Mouse (Mus musculus): Measurements from ENCODE around the gene Atl1.

DNA sequence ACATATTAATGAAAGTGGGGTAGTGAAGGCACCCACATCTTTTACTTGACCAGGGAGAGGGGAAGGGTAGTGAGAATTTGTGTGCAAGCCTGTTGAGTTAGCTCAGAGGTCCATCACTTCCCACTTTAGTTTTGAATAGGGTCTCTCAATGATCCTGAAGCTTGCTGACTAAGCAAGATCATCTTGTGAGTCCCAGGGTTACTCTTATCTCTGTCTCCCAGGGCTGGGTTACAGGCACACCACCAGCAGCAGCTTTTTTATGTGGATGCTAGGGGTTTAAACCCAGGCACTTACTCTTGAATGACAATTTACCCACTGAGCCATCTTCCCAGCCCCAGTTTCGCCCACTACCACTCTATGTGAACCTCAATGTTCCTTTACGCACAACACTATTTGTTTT lies 34.8 kb upstream of the Atl1 start:
- TF ChIP-seq CTCF (IDR thresholded peaks at IDR 0.05; ENCODE audit: low read depth, low read length): no peak
- no peak for TF ChIP-seq EP300 (IDR thresholded peaks at IDR 0.05; ENCODE audit: insufficient read depth, low read depth, low read length)
- no peak for TF ChIP-seq POLR2A (IDR thresholded peaks at IDR 0.05; ENCODE audit: insufficient read depth, low read length)

Measured in ES-Bruce4 (cell line).